Mouse (Mus musculus) forebrain, embryonic 10.5 days (tissue): ENCODE measurements around the gene Lpin1. TPM values are rescaled to one million over a fixed set of nuclear protein-coding genes. Genes with fewer than 3 reads are reported as not detected.
A peak's percentile ranks its signal among the peaks of the same experiment; 100 is the strongest.

Experiments
- DNase-seq: peaks from one replicate; pipeline ENCODE4 v3.0.0-alpha.2; 2017; ENCODE audit warnings: low spot score; ENCODE audit errors: extremely low spot score
- H3K27ac ChIP-seq: fragments of 300-500 bp; sonication (generic); 2 replicates; pipeline ENCODE4 v1.5.1; 2016; ENCODE audit warnings: mild to moderate bottlenecking
- H3K27me3 ChIP-seq: fragments of 300-500 bp; sonication (generic); 2 replicates; pipeline ENCODE4 v1.6.1; 2016; ENCODE audit warnings: mild to moderate bottlenecking; ENCODE audit not compliant: poor library complexity, severe bottlenecking
- H3K36me3 ChIP-seq: fragments of 300-500 bp; sonication (generic); replicated peaks from 2 replicates; pipeline ENCODE4 v1.6.1; 2016; ENCODE audit warnings: mild to moderate bottlenecking, moderate library complexity
- H3K4me1 ChIP-seq: fragments of 300-500 bp; sonication (generic); 2 replicates; pipeline ENCODE4 v1.6.1; 2016
- H3K4me3 ChIP-seq: fragments of 300-500 bp; sonication (generic); 2 replicates; pipeline ENCODE4 v1.5.1; 2016; ENCODE audit warnings: mild to moderate bottlenecking, moderate library complexity
- H3K9me3 ChIP-seq: fragments of 300-500 bp; sonication (generic); 2 replicates; pipeline ENCODE4 v1.6.1; 2016; ENCODE audit warnings: mild to moderate bottlenecking, moderate library complexity
- WGBS: fragments of 180-500 bp; shearing (Covaris S2); methylation state at CpG from one replicate; pipeline ENCODE4 v1.1.7; 2016; 5-methylcytosine and 5-hydroxymethylcytosine counted together
- polyA plus RNA-seq: library from polyadenylated mRNA; unstranded; fragments of >200 nt; fragmentation: Nextera tagmentation; extraction: Ambion mirVana; gene quantifications from 2 replicates; pipeline ENCODE4 v1.2.1, GENCODE M21; 2016

The Lpin1 gene
- polyA plus RNA-seq, 1 experiment from 2014 or later = 4.4 TPM

- no peaks in the 10 kb centered on the region for H3K36me3 ChIP-seq
- H3K27me3 ChIP-seq = no peaks in the 10 kb centered on the region
- H3K4me3 ChIP-seq = no peak overlapping the region
- peaks cover 8% of the 10 kb centered on the region for H3K4me1 ChIP-seq
- H3K9me3 ChIP-seq = no peaks in the 10 kb centered on the region
- no peak overlapping the region for H3K27ac ChIP-seq
- DNase-seq = no peak
- WGBS = 80% methylated on average over 12 of the region's 12 CpGs
These were observed 28.5 kb upstream of the Lpin1 start for GRCm38 (mm10) chr12:16639078-16639771.

- Histone ChIP-seq H3K9me3 (no peaks in the 10 kb centered on the region), H3K27ac (no peak overlapping the region), H3K4me3 (no peak overlapping the region), H3K36me3 (no peaks in the 10 kb centered on the region), H3K4me1 (no peaks in the 10 kb centered on the region), H3K27me3 (no peaks in the 10 kb centered on the region)
- no peak for DNase-seq
- 79% methylated on average over 6 of the region's 6 CpGs for WGBS
These were observed 25.1 kb upstream of the Lpin1 start for GRCm38 (mm10) chr12:16635816-16636215.

GRCm38 (mm10) chr12:16634075-16634813, 23.5 kb upstream of the Lpin1 start:
- H3K4me1 ChIP-seq = no peaks in the 10 kb centered on the region
- no peak overlapping the region for H3K27ac ChIP-seq
- no peak overlapping the region for H3K4me3 ChIP-seq
- H3K36me3 ChIP-seq = no peaks in the 10 kb centered on the region
- peak; percentile 50 for DNase-seq
- no peaks in the 10 kb centered on the region for H3K9me3 ChIP-seq
- H3K27me3 ChIP-seq = no peaks in the 10 kb centered on the region
- 63% methylated on average over 14 of the region's 14 CpGs for WGBS

GRCm38 (mm10) chr12:16633235-16633634, 22.5 kb upstream of the Lpin1 start:
- no peak for DNase-seq
- Histone ChIP-seq H3K4me1 (no peaks in the 10 kb centered on the region), H3K9me3 (no peaks in the 10 kb centered on the region), H3K4me3 (no peak overlapping the region), H3K27ac (no peak overlapping the region), H3K27me3 (no peaks in the 10 kb centered on the region), H3K36me3 (no peaks in the 10 kb centered on the region)
- 92% methylated on average over 6 of the region's 6 CpGs for WGBS

GRCm38 (mm10) chr12:16631423-16631822, 20.7 kb upstream of the Lpin1 start:
- H3K4me1 ChIP-seq = no peaks in the 10 kb centered on the region
- no peaks in the 10 kb centered on the region for H3K9me3 ChIP-seq
- H3K36me3 ChIP-seq = no peaks in the 10 kb centered on the region
- H3K4me3 ChIP-seq = no peak overlapping the region
- H3K27ac ChIP-seq = no peak overlapping the region
- 90% methylated on average over 2 of the region's 2 CpGs for WGBS
- DNase-seq = no peak
- H3K27me3 ChIP-seq = no peaks in the 10 kb centered on the region

GRCm38 (mm10) chr12:16630866-16631185, 20.1 kb upstream of the Lpin1 start:
- Histone ChIP-seq H3K4me3 (no peak overlapping the region), H3K27ac (no peak overlapping the region), H3K27me3 (no peaks in the 10 kb centered on the region), H3K9me3 (no peaks in the 10 kb centered on the region), H3K36me3 (no peaks in the 10 kb centered on the region), H3K4me1 (no peaks in the 10 kb centered on the region)
- DNase-seq = no peak
- WGBS = 93% methylated on average over 1 of the region's 1 CpGs

- Histone ChIP-seq H3K4me1 (no peaks in the 10 kb centered on the region), H3K27me3 (no peaks in the 10 kb centered on the region), H3K36me3 (no peaks in the 10 kb centered on the region), H3K27ac (no peak overlapping the region), H3K4me3 (no peak overlapping the region), H3K9me3 (no peaks in the 10 kb centered on the region)
- 90% methylated on average over 7 of the region's 7 CpGs for WGBS
- DNase-seq = no peak
These were observed 19.5 kb upstream of the Lpin1 start for GRCm38 (mm10) chr12:16630152-16630865.

- no peak for DNase-seq
- H3K4me3 ChIP-seq = no peak overlapping the region
- no peaks in the 10 kb centered on the region for H3K36me3 ChIP-seq
- peaks cover 15% of the 10 kb centered on the region for H3K4me1 ChIP-seq
- no peaks in the 10 kb centered on the region for H3K27me3 ChIP-seq
- H3K27ac ChIP-seq = no peak overlapping the region
- WGBS = 87% methylated on average over 3 of the region's 3 CpGs
- no peaks in the 10 kb centered on the region for H3K9me3 ChIP-seq
These were observed 9.5 kb upstream of the Lpin1 start for GRCm38 (mm10) chr12:16620230-16620629.

GRCm38 (mm10) chr12:16619453-16619852, 8.7 kb upstream of the Lpin1 start:
- Histone ChIP-seq H3K4me1 (peaks cover 15% of the 10 kb centered on the region), H3K27ac (0 out of 2 replicates have a peak overlapping the region, but pooled peaks have one; percentile 40), H3K27me3 (no peaks in the 10 kb centered on the region), H3K4me3 (no peak overlapping the region), H3K36me3 (no peaks in the 10 kb centered on the region), H3K9me3 (no peaks in the 10 kb centered on the region)
- DNase-seq = no peak
- 93% methylated on average over 6 of the region's 6 CpGs for WGBS

- H3K9me3 ChIP-seq = no peaks in the 10 kb centered on the region
- peak overlapping the region; percentile 40; the same call in 1 of the 2 replicates for H3K27ac ChIP-seq
- DNase-seq = peak; percentile 38
- no peaks in the 10 kb centered on the region for H3K27me3 ChIP-seq
- H3K36me3 ChIP-seq = no peaks in the 10 kb centered on the region
- WGBS = 54% methylated on average over 12 of the region's 12 CpGs
- H3K4me3 ChIP-seq = no peak overlapping the region
- H3K4me1 ChIP-seq = peaks cover 15% of the 10 kb centered on the region
These were observed 7.9 kb upstream of the Lpin1 start for GRCm38 (mm10) chr12:16618512-16619274.

GRCm38 (mm10) chr12:16615738-16616137, 5.0 kb upstream of the Lpin1 start:
- Histone ChIP-seq H3K4me1 (peaks cover 15% of the 10 kb centered on the region), H3K27me3 (no peaks in the 10 kb centered on the region), H3K4me3 (no peak overlapping the region), H3K9me3 (no peaks in the 10 kb centered on the region), H3K36me3 (no peaks in the 10 kb centered on the region), H3K27ac (no peak overlapping the region)
- WGBS = 80% methylated on average over 2 of the region's 2 CpGs
- DNase-seq = no peak

- H3K4me3 ChIP-seq = no peak overlapping the region
- peaks cover 1% of the 10 kb centered on the region; the same call in 1 of the 2 replicates for H3K9me3 ChIP-seq
- H3K27me3 ChIP-seq = no peaks in the 10 kb centered on the region
- 84% methylated on average over 3 of the region's 3 CpGs for WGBS
- peaks cover 15% of the 10 kb centered on the region for H3K4me1 ChIP-seq
- H3K36me3 ChIP-seq = no peaks in the 10 kb centered on the region
- no peak overlapping the region for H3K27ac ChIP-seq
- no peak for DNase-seq
These were observed 3.8 kb upstream of the Lpin1 start for GRCm38 (mm10) chr12:16614556-16614955.
